Mouse (Mus musculus): ENCODE measurements around the gene Map3k10.
"Not testable (repeated sequence)": the region's sequence is repeated elsewhere in the genome, so short reads cannot be mapped to it uniquely, and the experiment has no call there.

Map3k10 gene

DNA sequence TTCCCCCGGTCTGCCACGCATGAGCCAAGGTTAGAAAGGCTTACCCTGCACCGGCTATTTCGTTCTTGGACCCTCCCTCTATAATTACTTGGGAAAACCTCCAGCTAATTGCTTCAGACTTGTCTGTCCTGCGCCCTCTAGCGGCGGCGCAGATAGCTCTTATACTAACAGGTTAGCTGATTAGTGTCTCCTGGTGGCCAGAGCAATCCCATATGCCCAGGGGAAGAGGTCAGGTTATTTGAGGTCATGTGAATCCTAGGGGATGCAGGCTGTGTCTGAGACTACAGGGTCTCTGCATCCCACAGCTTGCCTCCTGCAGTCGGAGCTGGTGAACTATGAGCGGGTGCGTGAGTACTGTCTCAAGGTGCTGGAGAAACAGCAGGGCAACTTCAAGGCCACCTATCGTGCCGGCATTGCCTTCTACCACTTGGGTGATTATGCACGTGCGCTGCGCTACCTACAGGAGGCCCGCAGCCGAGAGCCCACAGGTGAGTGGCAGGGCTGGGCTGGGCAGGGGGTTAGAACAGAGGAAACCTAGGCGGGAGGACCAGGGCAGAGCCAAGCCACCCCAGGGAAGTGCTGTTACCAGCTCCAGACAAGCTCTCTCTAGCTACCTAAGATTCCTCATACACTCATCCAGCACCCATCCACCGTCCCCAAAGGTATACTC lies 19.7 kb downstream of the Map3k10 start:
- DNase-seq (ENCODE audit: inconsistent ontology term) = no peak

GRCm38 (mm10) chr7:27653681-27654437 lies 20.5 kb downstream of the Map3k10 start, which contains the start of gene Ttc9b:
Gene Ttc9b (plus strand): TSS chr7:27653915.
- DNase-seq (ENCODE audit: inconsistent ontology term) = peak; percentile 70

- DNase-seq (ENCODE audit: inconsistent ontology term) = peak; percentile 90
Observed at GRCm38 (mm10) chr7:27650949-27651348, 23.4 kb downstream of the Map3k10 start.

DNA sequence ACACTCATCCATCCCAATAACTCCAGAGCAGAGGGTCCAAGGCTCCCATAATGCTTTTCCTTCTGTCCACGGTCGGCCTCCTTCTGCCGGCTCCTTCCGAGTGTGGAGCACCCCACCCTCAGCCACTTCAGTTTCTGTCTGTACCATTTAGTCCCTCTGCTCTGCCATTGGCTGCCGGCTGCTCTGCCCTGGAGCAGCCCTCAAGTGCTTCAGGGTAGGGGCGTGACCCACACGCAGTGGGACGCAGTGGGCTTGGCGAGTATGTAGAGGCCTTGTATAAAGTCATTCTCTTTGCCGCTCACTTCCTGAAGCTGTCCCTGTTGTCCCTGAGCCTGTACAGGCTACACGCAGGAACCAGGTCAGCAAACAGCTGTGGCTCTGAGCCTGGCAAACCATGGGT lies 24.7 kb downstream of the Map3k10 start:
- no peak for DNase-seq (ENCODE audit: inconsistent ontology term)

DNA sequence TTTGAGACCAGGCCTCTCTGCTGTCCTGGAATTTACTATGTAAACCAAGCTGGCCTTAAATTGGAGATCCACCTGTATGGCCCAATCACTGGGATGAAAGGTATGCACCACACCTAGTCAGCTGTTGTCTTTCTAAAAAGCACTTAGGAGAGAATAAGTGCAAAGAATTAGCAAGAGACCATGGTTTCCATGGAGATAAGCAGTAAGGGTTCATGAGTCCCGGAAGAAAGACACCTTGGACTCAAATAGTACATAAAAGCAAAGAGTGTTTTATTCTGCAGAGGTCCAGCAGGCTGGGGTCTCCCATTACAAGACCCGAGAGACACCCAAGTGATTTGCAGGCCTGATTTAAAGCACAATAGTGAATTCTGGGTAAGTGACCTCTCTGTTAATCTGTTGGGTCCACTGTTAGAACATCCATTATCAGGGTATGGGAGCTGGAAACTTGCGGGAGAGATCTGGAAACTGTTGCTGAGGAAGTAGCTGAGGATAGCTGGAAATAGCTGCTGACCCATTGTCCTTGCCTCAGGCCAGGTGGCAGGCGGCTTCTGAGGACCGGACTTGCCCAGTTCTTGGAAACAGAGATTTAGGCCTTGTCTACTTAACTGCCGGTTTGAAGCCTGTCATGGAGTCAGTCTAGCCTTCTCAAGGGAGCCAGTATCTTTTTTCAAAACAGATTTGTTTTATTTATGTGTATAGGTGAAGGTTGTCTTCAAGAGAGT lies 27.0 kb downstream of the Map3k10 start:
- DNase-seq (ENCODE audit: inconsistent ontology term) = no peak

DNA sequence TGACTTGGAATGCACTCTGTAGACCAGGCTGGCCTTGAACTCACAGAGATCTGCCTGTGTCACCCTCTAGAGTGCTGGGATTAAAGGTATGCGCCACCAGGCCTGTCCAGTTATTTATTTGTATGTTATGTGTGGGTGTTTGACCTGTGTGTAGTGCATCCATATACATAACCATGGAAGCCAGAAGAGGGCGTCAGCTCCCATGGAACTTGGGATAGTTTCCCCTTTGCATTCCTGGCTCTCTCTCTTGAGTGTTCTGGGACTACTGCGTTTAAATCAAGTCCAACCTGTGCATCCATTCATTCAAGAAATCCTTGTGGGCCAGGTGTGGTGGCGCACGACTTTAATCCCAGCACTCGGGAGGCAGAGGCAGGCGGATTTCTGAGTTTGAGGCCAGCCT lies 27.9 kb downstream of the Map3k10 start:
- no peak for DNase-seq (ENCODE audit: inconsistent ontology term)

DNA sequence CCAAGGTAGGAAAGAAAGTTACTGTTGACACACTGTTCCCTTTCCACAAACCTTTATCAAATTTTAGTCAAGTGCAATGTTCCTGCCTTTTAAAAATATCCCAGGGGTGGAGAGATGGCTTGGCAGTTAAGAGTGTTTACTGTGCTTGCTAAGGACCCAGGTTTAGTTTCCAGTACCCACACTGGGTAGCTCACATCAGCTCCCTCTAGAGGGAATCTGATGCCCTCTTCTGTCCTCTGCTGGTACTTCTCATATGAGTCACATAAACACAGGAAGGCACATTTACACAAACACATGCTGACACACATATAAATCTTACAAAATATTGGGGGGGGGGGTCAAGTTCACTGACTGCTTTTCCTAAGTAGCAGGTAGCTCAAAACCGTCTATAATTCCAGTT lies 29.9 kb downstream of the Map3k10 start:
- no peak for DNase-seq (ENCODE audit: inconsistent ontology term)

DNA sequence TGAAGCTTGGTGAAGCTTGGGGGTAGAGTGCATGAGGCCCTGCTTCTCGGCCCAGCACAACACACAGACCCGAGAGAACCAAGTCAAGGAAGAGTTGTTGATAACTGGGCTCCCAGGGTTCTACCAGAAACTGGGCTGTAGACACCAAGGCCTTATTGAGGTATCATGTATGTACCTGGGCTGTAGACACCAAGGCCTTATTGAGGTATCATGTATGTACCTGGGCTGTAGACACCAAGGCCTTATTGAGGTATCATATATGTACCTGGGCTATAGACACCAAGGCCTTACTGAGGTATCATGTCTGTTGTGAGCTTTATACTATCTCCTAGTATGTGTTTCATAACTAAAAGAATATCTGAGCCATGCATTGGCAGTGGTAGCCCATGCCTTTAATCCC lies 39.3 kb downstream of the Map3k10 start:
- DNase-seq (ENCODE audit: inconsistent ontology term) = not testable (repeated sequence)

GRCm38 (mm10) chr7:27634691-27635090 lies 39.7 kb downstream of the Map3k10 start:
- DNase-seq (ENCODE audit: inconsistent ontology term) = no peak

GRCm38 (mm10) chr7:27633166-27633565 lies 41.2 kb downstream of the Map3k10 start:
- DNase-seq (ENCODE audit: inconsistent ontology term) = no peak

- DNase-seq (ENCODE audit: inconsistent ontology term) = no peak
Observed at GRCm38 (mm10) chr7:27631439-27631838, 43.0 kb downstream of the Map3k10 start.

- not testable (repeated sequence) for DNase-seq (ENCODE audit: inconsistent ontology term)
Observed at GRCm38 (mm10) chr7:27628816-27629215, 45.6 kb downstream of the Map3k10 start.

GRCm38 (mm10) chr7:27628190-27628589 lies 46.2 kb downstream of the Map3k10 start:
- no peak for DNase-seq (ENCODE audit: inconsistent ontology term)

GRCm38 (mm10) chr7:27627707-27628106 lies 46.7 kb downstream of the Map3k10 start:
- no peak for DNase-seq (ENCODE audit: inconsistent ontology term)

- DNase-seq (ENCODE audit: inconsistent ontology term) = no peak
Observed at GRCm38 (mm10) chr7:27624967-27625366, 49.4 kb downstream of the Map3k10 start.

DNA sequence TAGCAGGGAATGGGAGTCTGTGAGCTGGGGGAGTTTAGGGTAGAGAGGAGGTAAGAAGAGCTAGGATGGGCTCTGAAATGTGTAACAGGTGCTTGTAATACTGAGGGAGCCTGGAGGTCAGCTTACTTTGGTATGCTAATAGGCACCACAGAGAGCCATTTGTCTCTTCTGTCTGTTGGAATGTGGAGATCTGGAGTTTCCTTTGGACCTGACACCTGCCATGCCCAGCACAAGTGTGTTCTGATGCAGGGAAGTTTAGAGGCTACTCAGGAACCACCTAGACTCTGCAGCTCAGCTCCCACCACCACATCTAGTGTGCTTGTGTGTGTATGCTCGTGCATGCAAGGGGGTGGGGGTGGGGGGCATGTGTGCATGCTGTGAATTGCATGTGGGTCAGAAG lies 52.2 kb downstream of the Map3k10 start:
- DNase-seq (ENCODE audit: inconsistent ontology term) = no peak

GRCm38 (mm10) chr7:27621028-27621427 lies 53.4 kb downstream of the Map3k10 start:
- DNase-seq (ENCODE audit: inconsistent ontology term) = no peak

GRCm38 (mm10) chr7:27613751-27614499 lies 60.5 kb downstream of the Map3k10 start:
- DNase-seq (ENCODE audit: inconsistent ontology term) = peak; percentile 90

GRCm38 (mm10) chr7:27612940-27613339 lies 61.5 kb downstream of the Map3k10 start:
- peak; percentile 61 for DNase-seq (ENCODE audit: inconsistent ontology term)

GRCm38 (mm10) chr7:27610871-27611270 lies 63.5 kb downstream of the Map3k10 start:
- no peak for DNase-seq (ENCODE audit: inconsistent ontology term)

- DNase-seq (ENCODE audit: inconsistent ontology term) = no peak
Observed at GRCm38 (mm10) chr7:27610370-27610769, 64.0 kb downstream of the Map3k10 start.

- no peak for DNase-seq (ENCODE audit: inconsistent ontology term)
Observed at GRCm38 (mm10) chr7:27609688-27610087, 64.7 kb downstream of the Map3k10 start.
